ENCODE assay signal across 7 mouse cellular contexts in the genomic region with DNA sequence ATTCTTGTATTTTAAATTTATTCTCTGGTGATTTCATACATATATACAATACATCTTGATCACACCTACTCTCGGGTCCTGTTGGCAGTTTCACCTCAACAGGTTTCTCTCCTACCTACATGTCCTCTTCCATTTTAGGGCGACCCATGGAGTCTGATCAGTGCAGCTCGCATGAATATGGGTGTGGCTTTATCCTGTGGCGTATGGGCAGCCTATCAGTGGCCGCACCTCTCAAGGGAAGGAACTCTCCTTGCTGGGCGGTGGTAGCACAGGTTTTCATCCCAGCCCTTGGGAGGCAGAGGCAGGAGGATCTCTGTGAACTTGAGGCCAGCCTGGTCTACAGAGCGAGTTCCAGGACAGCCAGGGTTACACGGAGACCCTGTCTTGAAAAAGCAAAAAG.
"Had no signal": no experiment of that assay in that cellular context is flagged by ENCODE, and none has a peak within 500 bp of the region (broad histone marks: within the 10 kb centered on the region; RNA-seq: fewer than 3 reads in every experiment).

No protein-coding gene starts in this region.

- H3K27me3 ChIP-seq: limb, embryonic 13.5 days; liver, embryonic 12.5 days; midbrain, embryonic 13.5 days; stomach, embryonic 15.5 days had no signal

- H3K4me1 ChIP-seq: limb, embryonic 13.5 days; liver, embryonic 12.5 days; midbrain, embryonic 13.5 days; stomach, embryonic 15.5 days had no signal

- H3K27ac ChIP-seq: limb, embryonic 13.5 days; liver, embryonic 12.5 days; midbrain, embryonic 13.5 days; stomach, embryonic 15.5 days had no signal

- H3K9ac ChIP-seq: limb, embryonic 13.5 days; liver, embryonic 12.5 days; lung, embryonic 14.5 days; midbrain, embryonic 13.5 days; stomach, embryonic 15.5 days had no signal

- ATAC-seq: liver, embryonic 12.5 days; midbrain, embryonic 13.5 days had no signal

- H3K4me2 ChIP-seq: limb, embryonic 13.5 days; liver, embryonic 12.5 days; lung, embryonic 14.5 days; midbrain, embryonic 13.5 days; stomach, embryonic 15.5 days had no signal

- DNase-seq: lung, postnatal 14 days; right cerebral cortex, postnatal 14 days had no signal

- H3K9me3 ChIP-seq: limb, embryonic 13.5 days; liver, embryonic 12.5 days; midbrain, embryonic 13.5 days; stomach, embryonic 15.5 days had no signal

- H3K4me3 ChIP-seq: limb, embryonic 13.5 days; liver, embryonic 12.5 days; midbrain, embryonic 13.5 days; stomach, embryonic 15.5 days had no signal

- H3K36me3 ChIP-seq: limb, embryonic 13.5 days; liver, embryonic 12.5 days; midbrain, embryonic 13.5 days; stomach, embryonic 15.5 days had no signal
